Mouse (Mus musculus) limb, embryonic 11.5 days (tissue): ENCODE results near the gene Vapb. TPM values are rescaled to one million over a fixed set of nuclear protein-coding genes. Genes with fewer than 3 reads are reported as not detected.

Experiments used
- ATAC-seq: fragments of 200-750 bp; cut with Nextera tagmentation; 2 replicates; pipeline ENCODE4 v1.8.0; 2017; ENCODE audit warnings: low read depth; ENCODE audit not compliant: insufficient number of reproducible peaks, low FRiP score, low TSS enrichment
- DNase-seq: peaks from one replicate; pipeline ENCODE4 v3.0.0-alpha.2; 2015; ENCODE audit warnings: low spot score
- H3K27ac ChIP-seq: fragments of 300-500 bp; sonication (generic); replicated peaks from 2 replicates; pipeline ENCODE4 v1.5.1; 2014; ENCODE audit warnings: low read depth, mild to moderate bottlenecking, low read length
- H3K27me3 ChIP-seq: fragments of 300-500 bp; sonication (generic); 2 replicates; pipeline ENCODE4 v1.6.1; 2014; ENCODE audit warnings: mild to moderate bottlenecking, low read length, mixed read lengths; ENCODE audit not compliant: control insufficient read depth, insufficient read depth
- H3K36me3 ChIP-seq: fragments of 300-500 bp; sonication (generic); 2 replicates; pipeline ENCODE4 v1.6.1; 2014; ENCODE audit warnings: mild to moderate bottlenecking, low read length, moderate library complexity, mixed read lengths; ENCODE audit not compliant: control insufficient read depth, insufficient read depth
- H3K4me1 ChIP-seq: fragments of 300-500 bp; sonication (generic); 2 replicates; pipeline ENCODE4 v1.6.1; 2014; ENCODE audit warnings: low read length, mixed read lengths; ENCODE audit not compliant: control insufficient read depth, insufficient read depth
- H3K4me2 ChIP-seq: fragments of 300-500 bp; sonication (generic); 2 replicates; pipeline ENCODE4 v1.6.1; 2014; ENCODE audit warnings: low read depth, mild to moderate bottlenecking, moderate library complexity; ENCODE audit not compliant: severe bottlenecking
- H3K4me3 ChIP-seq: fragments of 300-500 bp; sonication (generic); 2 replicates; pipeline ENCODE4 v1.5.1; 2014; ENCODE audit warnings: low read depth, low read length
- H3K9ac ChIP-seq: fragments of 300-500 bp; sonication (generic); 2 replicates; pipeline ENCODE4 v1.6.1; 2014; ENCODE audit warnings: mild to moderate bottlenecking, low read length
- H3K9me3 ChIP-seq: fragments of 300-500 bp; sonication (generic); 2 replicates; pipeline ENCODE4 v1.6.1; 2016; ENCODE audit warnings: low read length; ENCODE audit not compliant: control insufficient read depth
- WGBS: fragments of 180-500 bp; shearing (Covaris S2); extraction: QIAGEN DNeasy Blood & Tissue Kit; methylation state at CpG from one replicate; pipeline ENCODE4 v1.1.7; 2014; 5-methylcytosine and 5-hydroxymethylcytosine counted together
- polyA plus RNA-seq: library from polyadenylated mRNA; unstranded; fragments of >200 nt; fragmentation: Nextera tagmentation; extraction: Ambion mirVana; gene quantifications from 2 replicates; pipeline ENCODE4 v1.2.1, GENCODE M21; 2014

Gene Vapb
- polyA plus RNA-seq, 1 experiment from 2014 or later = 11.0 TPM

DNA sequence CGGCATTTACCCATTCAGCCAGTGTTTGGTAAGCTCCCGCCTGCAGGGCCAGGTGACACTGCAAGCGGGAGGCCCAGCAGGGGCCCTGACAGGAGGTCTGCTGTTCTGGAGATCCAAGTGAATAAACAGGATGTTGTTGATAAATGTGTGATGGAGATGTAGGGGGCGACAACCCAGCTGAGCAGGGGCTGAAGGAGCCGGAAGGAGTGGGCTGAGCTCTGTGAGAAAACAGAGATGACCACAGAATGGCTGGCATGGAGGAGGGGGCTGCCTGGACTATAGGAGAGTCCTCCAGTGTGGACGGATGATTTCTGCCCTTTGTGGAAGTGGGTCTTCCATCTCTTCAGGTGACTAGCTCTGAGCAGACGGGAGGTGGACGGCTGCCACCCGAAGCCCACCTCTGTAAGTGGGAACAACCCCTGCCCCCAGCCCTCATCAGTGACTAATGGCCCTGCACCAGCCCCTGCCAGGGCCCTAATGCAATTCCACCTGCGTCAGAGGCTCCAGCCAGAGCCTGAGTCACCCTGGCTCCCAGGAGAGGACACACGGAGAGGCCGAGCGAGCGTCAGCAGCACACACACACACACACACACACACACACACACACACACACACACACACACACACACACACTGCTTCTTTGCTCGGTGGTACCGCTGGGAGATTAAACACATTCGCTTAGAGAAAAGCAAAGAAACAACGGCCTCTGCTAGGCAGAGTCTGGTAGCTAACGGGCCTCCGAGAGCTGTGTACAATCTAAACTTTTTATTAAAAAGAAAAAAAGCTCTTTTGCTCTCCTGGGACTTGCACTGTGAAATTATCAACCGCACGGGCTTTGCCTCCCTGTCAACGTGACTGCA, 52.9 kb downstream of the Vapb start:
- Histone ChIP-seq H3K9ac (no peak overlapping the region; the same call in 1 of the 2 replicates), H3K4me1 (peaks cover 26% of the 10 kb centered on the region), H3K27ac (no peak overlapping the region), H3K4me2 (peak overlapping the region; percentile 20; the same call in 1 of the 2 replicates), H3K36me3 (no peaks in the 10 kb centered on the region), H3K9me3 (no peaks in the 10 kb centered on the region), H3K4me3 (no peak overlapping the region), H3K27me3 (no peaks in the 10 kb centered on the region)
- WGBS = 14% methylated on average over 23 of the region's 23 CpGs
- ATAC-seq (peak; percentile 44; the same call in 1 of the 2 replicates), DNase-seq (peak; percentile 52)

GRCm38 (mm10) chr2:173791904-173792757, 54.8 kb downstream of the Vapb start:
- H3K36me3 ChIP-seq = no peaks in the 10 kb centered on the region
- no peak overlapping the region for H3K27ac ChIP-seq
- H3K9ac ChIP-seq = no peak overlapping the region
- no peak for ATAC-seq
- H3K4me3 ChIP-seq = no peak overlapping the region
- peaks cover 37% of the 10 kb centered on the region for H3K4me1 ChIP-seq
- no peak overlapping the region for H3K4me2 ChIP-seq
- no peaks in the 10 kb centered on the region for H3K27me3 ChIP-seq
- DNase-seq = no peak
- no peaks in the 10 kb centered on the region for H3K9me3 ChIP-seq
- WGBS = 86% methylated on average over 20 of the region's 20 CpGs

DNA sequence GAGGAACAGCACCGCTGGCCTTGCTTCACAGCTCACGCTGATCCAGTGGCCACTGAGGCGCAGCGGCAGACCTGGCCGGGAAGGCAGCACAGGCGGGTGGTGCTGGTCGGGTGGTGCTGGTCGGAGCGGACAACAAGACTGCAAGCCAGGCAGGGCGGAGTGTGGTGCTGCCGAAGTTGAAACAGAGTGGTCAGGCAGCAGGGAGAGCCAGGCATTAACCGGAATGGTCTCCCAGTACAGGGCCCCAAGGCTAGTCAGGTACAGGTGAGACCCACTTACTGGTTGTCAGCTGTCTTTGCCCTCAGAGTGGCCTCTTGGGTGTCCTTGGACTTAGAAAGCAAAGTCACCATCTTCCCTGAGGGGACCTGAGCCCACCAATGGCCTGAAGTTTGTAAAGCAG, 56.7 kb downstream of the Vapb start:
- Histone ChIP-seq H3K36me3 (no peaks in the 10 kb centered on the region), H3K27me3 (no peaks in the 10 kb centered on the region), H3K27ac (no peak overlapping the region), H3K4me2 (no peak overlapping the region), H3K9me3 (no peaks in the 10 kb centered on the region), H3K9ac (no peak overlapping the region), H3K4me1 (peaks cover 37% of the 10 kb centered on the region), H3K4me3 (no peak overlapping the region)
- ATAC-seq (no peak), DNase-seq (no peak)
- 96% methylated on average over 12 of the region's 12 CpGs for WGBS

GRCm38 (mm10) chr2:173794531-173795510, 57.5 kb downstream of the Vapb start:
- Histone ChIP-seq H3K4me2 (no peak overlapping the region), H3K9ac (no peak overlapping the region), H3K9me3 (no peaks in the 10 kb centered on the region), H3K4me3 (no peak overlapping the region), H3K36me3 (no peaks in the 10 kb centered on the region), H3K27me3 (no peaks in the 10 kb centered on the region), H3K4me1 (peaks cover 32% of the 10 kb centered on the region), H3K27ac (no peak overlapping the region)
- DNase-seq (peak; percentile 41), ATAC-seq (no peak)
- 54% methylated on average over 21 of the region's 21 CpGs for whole genome bisulfite sequencing

- Histone ChIP-seq H3K36me3 (no peaks in the 10 kb centered on the region), H3K4me2 (no peak overlapping the region), H3K27ac (no peak overlapping the region), H3K27me3 (no peaks in the 10 kb centered on the region), H3K4me1 (peaks cover 21% of the 10 kb centered on the region), H3K9me3 (no peaks in the 10 kb centered on the region), H3K9ac (no peak overlapping the region), H3K4me3 (no peak overlapping the region)
- peak; percentile 28 for DNase-seq
- WGBS = 40% methylated on average over 15 of the region's 15 CpGs
- no peak for ATAC-seq
Observed at GRCm38 (mm10) chr2:173795801-173796673, 58.7 kb downstream of the Vapb start.

- H3K27ac ChIP-seq = no peak overlapping the region
- no peak overlapping the region for H3K4me2 ChIP-seq
- ATAC-seq (no peak), DNase-seq (peak; percentile 23)
- H3K36me3 ChIP-seq = no peaks in the 10 kb centered on the region
- H3K27me3 ChIP-seq = no peaks in the 10 kb centered on the region
- no peak overlapping the region for H3K9ac ChIP-seq
- no peak overlapping the region for H3K4me3 ChIP-seq
- WGBS = 46% methylated on average over 4 of the region's 4 CpGs
- H3K9me3 ChIP-seq = no peaks in the 10 kb centered on the region
- H3K4me1 ChIP-seq = peaks cover 21% of the 10 kb centered on the region
Observed at GRCm38 (mm10) chr2:173796674-173796963, 59.3 kb downstream of the Vapb start.

- 78% methylated on average over 1 of the region's 1 CpGs for WGBS
- Histone ChIP-seq H3K27me3 (no peaks in the 10 kb centered on the region), H3K4me1 (peaks cover 18% of the 10 kb centered on the region), H3K36me3 (no peaks in the 10 kb centered on the region), H3K4me3 (no peak overlapping the region), H3K27ac (no peak overlapping the region), H3K4me2 (no peak overlapping the region), H3K9ac (no peak overlapping the region), H3K9me3 (no peaks in the 10 kb centered on the region)
- DNase-seq (no peak), ATAC-seq (no peak)
Observed at GRCm38 (mm10) chr2:173799513-173799912, 62.2 kb downstream of the Vapb start.
